Mouse (Mus musculus): ENCODE measurements at regions not wholly inside any gene's neighbourhood (a gene's known extent, or its start where the extent isn't known, plus 50 kb on each side); places are given as distances from the start of the nearest gene placed in this dataset.
A peak's percentile ranks its signal among the peaks of the same experiment; 100 is the strongest.
"Not testable (repeated sequence)": the region's sequence is repeated elsewhere in the genome, so short reads cannot be mapped to it uniquely, and the experiment has no call there.

DNA sequence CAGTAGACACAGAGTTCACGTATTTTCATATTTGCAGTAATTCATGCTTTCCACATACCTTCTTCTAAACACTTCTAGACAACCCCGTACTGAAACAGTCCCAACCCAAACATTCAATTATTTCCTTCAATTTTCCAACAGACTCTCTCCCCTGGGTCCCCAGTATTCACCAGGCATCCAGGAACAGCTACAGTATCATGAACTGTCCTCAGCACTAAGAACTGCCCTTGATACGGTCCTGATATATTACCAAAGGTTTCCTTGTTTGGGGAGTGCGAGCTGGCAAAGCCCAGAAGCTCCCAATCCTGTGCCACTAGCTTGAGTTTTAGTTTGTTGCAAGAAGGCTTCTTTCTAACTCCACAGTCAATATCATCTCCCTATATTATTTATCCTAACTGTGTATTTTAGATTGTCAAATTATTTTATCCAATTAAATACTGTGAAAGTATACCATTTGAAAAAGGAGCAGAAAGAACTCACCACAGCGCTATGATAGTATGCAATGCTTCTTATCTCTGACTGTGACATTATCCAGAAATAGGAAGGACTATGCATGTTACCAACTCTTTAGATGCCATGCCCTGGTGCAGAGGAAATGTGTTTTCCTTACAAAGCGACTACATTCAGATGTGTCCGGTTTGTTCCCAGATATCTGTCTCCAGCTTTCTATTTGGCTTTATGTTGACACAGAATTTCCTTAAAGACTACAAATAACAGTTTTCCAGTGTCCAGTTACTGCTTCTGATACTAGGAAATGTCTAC, 754.6 kb upstream of the Intu start:
- no peak for DNase-seq (ENCODE audit: low spot score)

DNA sequence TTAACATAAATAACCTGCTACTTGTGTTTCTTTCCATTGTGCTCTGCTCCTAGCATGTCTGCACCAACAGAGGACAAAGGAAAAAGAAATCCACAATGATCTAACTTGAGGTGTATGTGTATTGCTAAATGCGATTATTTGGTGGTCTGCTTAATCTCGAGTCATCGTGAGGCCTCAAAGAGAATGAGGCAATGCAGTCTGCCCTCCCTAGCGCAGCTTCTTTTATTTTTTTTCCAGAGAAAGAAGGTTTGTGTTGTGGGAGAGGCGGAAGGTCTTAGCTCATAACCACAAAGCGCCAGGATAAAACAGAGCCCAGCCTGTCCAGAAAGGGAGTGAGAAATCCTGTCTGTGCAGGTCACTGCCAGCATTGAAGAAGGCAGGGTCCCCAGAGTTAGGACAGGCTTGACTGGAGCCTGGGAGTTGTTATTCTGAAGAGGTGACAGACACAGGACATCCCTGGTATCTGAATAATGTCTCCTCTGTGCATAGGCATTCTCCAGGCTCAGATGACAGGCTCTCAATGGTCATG, 751.3 kb upstream of the Intu start:
- no peak for DNase-seq (ENCODE audit: low spot score)

DNA sequence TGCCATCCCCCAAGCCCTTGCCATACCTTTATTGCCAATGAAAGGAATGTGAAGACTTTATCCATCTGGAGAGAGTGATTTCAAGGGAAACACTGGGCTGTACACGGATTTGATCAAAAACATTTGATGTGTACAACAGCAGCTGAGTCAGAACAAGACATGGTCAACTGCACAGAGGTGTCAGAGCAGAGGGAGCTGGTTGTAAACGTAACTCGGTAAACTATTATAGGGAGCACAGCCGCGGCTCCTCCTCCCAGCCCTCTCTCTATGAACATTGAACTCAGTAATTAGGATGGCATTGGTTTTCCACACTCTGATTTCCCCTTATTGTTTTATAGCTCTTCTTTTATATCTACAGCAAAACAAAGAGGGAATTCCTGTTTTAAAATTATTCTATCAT, 750.8 kb upstream of the Intu start:
- DNase-seq (ENCODE audit: low spot score) = no peak

DNA sequence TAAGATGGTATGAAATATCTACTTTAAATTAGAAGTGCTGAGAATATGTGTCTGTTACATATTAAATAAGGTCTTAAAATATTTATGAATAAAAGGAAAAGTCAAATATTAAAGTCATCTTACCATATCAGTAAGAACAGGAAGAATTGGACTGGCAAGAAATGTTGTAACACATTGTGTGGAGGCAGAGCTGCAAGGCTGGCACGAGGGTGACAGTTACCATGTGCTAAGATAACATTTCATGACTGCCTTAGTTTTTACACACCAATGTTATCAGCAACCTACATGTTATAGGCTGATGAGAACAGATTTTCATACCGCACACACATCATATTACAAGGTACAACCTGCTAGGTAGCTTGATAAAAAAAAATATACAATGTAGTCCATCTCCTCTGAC, 746.2 kb upstream of the Intu start:
- no peak for DNase-seq (ENCODE audit: low spot score)

DNA sequence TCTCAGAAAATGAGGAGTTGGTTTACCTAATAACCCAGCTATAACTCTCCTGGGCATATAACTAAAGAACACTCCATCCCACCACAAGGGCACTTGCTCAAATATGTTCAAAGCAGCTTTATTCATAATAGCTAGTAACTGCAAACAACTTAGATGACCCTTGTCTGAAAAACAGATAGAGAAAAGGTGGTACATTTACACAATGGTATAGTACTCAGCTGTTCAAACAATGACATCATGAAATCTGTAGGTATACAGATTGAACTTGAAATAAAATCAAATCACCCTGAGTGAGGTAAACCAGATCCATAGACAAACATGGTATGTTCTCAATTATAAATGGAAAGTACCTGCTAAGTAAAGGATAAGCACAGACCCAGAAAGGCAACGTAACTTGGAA, 721.5 kb upstream of the Intu start:
- DNase-seq (ENCODE audit: low spot score) = no peak

DNA sequence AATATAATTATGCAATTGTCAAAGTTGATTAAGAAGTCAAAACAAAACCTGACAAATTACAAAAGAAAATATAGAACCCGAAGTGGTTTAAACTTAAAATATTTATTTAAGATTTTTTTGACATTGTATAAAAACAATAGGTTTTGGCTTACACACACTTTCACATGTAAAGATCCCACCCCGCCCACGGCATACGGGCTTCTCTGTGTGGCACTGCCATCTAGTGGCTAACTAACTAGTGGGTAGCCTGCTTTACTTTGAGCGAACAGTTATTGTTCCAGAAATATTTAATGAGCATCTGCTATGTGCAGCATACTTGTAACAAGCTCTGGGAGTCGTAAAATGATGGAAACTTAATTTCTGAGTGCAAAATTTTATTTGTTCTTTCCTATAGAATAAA, 716.3 kb upstream of the Intu start:
- peak; percentile 51 for DNase-seq (ENCODE audit: low spot score)

DNA sequence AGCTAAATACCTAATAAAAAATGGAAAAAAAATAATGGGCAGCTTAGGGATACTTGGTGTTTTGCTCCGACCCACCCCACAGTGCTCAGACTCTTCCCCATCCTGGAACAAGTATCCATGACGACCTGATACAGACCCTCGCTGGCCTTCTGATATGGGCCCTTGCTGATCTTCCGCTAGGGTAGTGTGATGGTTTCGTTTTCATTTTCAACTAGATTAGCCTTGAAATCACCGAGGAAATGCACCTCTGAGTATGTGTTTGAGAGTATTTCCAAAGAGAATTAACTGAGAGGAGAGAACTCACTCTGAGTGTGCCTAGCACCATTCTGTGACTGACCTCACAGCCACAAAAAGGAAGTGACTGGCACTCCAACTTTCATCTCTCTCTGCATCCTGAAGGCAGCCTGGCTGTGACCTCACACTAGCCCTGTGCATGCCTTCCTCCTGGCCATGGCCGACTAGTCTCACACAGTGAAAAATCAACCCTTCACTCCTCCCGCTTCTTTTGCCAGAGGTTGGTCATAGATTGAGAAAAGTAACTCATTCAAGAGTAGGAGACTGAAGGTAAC, 700.5 kb upstream of the Intu start:
- DNase-seq (ENCODE audit: low spot score) = no peak

DNA sequence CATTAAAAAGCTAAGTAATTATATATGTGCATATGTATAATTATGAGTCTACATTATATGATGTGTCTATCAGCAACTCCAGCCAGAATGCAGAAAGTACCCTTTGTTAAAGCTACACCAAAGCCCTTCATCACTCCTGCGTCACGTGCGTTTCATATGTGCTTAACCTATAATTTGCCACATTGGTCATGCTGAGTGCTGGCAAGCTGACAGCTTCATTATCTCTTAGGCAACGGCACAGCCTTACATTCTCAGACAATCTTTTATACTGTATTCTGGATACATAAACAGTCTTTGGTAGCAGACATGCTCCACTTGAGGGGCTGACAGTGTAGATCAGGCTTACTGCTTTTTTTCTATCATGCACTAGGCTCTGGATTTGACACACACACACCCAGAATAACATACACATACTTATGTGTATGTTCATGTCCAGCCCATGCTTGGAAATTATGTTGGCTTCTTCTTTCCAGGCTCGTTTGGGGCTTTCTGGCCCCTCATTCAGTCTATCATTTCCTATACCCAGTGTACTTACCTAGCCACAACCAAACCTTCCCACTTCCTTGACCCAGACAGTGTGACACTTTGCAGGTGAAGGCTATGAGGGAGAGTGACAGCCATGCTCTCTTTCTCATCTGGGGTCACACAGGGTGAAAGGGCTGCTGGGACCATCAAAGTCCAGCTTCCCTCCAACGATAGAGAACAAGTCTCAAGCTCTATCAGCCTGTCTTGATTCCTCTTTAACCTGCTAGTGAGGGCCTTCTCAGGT, 692.5 kb upstream of the Intu start:
- DNase-seq (ENCODE audit: low spot score) = no peak

DNA sequence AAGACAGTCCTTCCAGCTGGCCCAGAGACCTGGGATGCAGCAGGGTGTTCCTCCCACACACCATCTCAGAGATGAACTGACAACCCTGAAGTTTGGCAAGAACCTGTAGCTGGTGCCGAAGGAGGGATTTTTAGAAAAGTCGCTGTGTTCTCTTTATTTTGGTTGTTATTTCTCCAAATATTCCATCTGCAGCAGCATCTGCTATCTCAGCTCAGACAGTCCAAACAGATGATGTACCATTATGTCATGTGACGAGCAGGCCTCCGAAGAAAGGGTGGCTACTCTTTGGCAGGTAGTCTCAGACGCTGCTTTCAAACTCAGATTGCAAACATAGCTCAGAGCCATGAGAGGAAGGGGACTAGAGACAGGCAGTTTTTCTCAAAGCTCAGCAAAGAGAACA, 690.1 kb upstream of the Intu start:
- DNase-seq (ENCODE audit: low spot score) = peak; percentile 1

DNA sequence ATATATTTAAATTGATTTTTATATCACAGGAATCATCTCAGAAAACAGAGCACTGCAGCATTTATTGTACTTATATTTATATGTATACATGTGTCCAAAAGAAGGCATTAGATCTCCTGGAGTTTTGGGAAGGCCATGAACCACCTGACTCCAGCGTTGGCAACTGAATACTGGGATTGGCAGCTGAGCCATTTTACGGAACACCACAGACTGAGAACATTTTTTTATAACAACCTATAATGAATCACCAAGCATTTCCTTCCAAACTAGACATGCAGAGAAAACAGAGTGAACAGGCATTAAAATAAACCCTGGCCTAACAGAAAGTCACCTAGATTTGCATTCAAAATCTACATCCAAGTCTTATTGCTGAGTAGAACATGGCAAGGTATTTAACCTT, 686.0 kb upstream of the Intu start:
- no peak for DNase-seq (ENCODE audit: low spot score)

DNA sequence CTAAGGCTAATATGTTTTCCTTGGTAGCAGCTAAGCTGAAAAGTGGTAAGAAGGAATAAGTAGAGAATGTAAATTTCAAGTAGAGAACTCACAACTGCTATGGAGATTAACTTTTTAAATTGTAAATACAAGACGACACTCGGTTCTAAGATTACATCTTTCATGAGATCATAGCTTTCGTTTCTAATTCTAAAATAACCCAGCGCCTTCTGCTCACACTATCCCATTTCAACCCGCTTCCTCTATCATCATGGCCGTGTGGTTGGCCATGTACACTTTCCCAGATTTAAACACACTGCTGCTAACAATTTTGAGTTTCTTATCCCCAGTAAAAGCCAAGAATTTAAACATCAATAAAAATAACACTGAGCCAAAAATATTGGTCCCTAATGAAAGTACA, 682.3 kb upstream of the Intu start:
- DNase-seq (ENCODE audit: low spot score) = no peak

DNA sequence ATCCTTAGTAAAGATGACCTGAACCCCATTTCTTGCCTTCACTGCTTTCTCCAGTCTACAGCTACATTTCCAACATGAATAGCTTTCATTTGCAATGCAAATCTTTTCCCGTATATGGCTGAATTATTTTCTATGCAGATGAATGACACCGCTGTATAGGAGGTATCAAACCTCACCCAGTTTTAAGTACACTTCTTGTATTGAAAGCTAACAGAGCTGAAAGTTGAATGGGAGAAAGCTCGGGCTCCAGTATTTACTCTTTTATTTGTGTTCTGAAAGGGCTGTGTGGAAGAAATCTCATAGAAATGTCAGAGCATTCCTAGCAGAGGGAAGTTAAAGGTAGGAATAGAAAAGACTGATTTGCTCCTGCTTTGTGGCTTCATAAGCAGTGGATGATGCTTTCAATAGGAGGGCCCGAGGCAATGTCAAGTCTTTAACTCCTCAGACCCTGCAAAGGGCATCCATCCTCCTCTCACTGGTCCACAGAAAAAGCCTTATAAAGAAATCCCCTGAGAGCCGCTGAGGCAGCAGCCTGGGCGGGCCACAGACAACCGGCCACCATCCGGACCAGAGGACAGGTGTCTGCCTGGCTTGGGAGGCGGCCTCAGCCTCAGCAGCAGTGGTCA, 673.8 kb upstream of the Intu start:
- DNase-seq (ENCODE audit: low spot score) = no peak

DNA sequence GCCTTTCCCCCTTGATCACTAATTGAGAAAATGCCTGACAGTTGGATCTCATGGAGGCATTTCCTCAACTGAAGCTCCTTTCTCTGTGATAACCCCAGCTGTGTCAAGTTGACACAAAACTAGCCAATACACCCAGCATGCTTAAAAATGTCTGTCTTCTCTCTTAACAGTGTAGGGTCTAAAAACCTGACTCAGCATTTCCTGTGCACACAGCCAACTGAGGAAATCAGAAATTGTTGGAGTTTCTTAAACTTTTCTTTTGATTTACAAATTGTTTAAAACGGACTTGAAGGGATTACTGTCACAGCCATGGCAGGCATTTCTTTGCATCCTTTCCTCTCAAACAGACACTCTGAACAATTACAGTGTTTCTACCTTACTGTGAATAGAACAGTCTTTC, 655.0 kb upstream of the Intu start:
- not testable (repeated sequence) for DNase-seq (ENCODE audit: low spot score)

DNA sequence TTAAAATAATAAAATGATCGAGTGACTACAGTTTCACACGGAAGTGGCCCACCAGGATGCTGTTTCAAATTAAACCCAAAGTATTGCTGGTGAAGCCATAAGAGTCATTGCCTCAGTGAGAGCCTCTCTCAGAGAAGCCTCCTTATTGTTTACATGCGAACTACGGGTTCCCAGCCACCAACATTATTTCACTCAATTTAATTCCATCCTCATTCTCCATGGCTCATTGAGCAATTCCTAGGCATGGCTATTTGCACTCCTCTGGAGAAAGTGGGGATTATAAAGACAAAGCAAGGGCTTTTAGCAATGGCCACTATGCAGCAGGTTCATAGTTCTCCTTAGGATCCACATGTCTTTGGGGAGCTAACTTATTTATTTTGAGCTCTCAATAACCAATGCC, 646.7 kb upstream of the Intu start:
- DNase-seq (ENCODE audit: low spot score) = no peak

DNA sequence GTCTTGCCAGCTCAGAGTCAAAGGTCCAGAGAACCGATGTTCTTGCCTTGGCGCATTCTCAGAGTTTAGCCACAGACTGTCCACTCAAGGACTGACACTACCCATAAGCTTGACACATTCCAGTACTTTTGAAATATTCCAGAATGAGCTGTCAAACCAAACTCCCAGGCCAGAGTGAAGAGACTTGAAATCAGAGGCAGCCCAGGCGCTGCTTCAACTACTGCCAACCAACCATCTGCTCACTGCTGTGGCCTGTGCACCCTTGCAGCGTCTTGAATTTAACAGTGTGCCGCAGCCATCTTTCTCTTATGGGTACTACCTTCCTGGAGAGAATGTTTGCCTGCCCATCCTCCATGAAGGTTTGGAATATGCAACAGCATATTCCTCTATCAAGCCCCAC, 642.7 kb upstream of the Intu start:
- DNase-seq (ENCODE audit: low spot score) = no peak

DNA sequence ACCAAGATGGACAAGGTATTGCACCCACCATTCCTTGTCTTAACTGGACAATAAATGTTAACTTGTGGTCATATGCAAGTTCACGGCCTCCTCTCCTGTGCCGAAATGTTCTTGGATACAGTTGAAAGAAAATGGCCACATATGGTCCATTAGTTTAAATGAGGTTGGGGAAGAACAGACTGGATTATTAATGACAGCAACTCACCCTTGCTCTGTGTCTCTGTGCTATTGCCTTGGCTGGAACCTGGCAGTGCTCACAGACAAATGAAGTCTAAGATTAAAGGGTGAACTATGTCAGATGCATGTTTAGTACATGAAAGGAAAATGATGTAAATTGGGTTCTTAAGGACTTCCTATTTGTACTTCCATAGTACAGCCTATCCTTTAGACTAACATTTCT, 641.9 kb upstream of the Intu start:
- no peak for DNase-seq (ENCODE audit: low spot score)

DNA sequence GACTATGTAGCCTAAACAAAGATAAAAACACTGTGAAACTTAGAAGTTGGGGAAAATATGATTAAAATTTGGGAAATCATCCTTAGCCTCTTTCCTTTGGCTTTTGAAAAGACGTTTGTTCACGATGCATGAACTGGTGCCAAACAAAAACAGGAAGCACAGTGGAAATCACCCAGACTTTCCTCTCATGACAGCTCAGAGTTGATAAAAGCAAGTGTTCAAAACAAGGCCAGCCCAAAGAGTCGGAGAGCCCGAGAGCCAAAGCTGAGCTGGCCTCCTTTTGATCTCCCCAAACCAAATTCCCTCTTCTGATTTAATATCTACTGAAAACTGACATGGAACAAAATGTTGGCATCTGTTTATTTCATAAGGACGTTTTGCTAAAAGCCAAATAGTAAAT, 632.1 kb upstream of the Intu start:
- no peak for DNase-seq (ENCODE audit: low spot score)

DNA sequence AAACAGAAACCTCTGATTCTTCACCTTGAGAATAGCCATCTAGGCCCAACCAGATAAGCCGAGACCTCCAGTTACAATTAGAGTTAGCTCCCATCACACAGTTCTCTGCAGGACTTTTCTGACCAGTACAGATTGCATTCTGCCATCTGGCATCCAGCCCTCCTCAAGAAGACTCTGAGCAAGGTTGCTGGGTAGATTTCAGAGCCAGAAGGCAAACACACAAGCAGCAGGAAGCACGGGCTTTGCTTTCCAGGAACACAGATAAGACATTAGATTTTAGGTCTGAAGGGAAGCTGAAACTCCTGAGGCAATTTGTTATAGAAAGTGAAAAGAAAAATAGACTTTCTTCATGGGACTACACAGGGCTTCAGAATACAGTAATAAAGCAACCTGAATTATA, 630.9 kb upstream of the Intu start:
- DNase-seq (ENCODE audit: low spot score) = no peak

DNA sequence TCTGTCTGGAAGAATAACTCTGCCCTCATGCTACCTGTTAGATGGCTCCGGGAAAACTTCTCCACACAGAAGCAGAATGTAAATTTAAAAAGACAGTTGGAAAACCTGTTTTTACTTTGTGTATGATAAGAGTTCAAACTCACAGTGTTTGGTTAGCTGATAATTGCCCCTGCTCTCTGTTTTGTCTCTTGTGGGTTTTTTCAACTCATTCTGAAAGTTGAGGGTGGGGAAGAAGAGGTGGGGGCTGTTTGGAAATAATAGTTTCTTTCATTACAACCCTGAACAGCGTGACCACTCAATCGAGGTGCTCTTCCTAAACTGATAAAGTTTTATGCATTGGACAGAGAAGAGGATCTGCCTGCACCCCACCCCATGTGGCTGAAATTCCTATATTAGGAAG, 626.7 kb upstream of the Intu start:
- no peak for DNase-seq (ENCODE audit: low spot score)

DNA sequence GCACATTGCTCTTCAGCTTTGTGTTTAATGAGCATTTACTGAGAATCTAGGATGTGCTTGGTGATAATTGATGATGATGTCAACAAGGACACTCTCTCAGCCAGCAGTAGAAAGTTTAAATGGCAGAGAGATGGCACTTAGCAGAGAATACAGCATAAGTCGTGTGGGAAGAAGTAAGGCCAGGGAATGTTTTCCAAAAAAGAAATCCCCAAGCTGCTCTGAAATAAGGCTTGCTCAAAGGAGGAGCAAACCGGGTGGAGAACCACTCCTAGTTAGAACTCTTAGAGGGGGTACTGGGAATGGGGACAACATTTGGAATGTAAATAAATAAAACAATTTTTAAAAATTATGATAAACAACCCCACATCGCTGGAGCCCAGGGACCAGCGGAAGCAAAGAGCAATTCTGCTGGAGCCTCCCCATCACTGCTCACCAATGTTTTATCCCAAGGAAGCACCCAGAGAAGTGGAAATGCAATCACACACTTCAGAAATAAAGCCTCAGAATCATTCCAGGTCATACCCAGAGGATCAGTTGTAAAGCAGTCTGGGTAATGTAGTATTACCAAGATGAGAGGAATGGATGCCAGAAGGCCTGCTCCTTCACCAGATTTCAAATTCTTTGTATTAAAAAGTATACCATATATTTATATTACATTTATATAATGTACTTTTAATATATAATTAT, 622.3 kb upstream of the Intu start:
- no peak for DNase-seq (ENCODE audit: low spot score)

DNA sequence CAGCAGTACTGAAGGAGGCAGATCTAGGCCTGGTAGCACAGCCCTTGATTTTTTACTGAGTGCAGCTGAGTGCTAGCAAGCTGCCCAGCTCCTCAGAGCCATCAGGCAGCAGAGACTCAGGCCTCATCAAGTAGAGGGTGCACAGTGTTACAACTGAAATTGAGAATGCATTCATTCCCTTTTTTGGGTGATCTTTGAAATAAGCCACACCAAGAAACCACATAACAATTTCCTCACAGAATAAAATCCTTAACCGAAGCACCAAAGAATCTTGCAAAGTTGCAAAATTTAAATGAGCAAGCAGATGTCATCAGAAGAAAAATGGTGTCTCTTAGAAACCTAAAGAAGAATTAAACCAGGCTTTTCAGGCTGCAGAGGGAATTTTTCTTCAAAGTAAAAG, 621.4 kb upstream of the Intu start:
- no peak for DNase-seq (ENCODE audit: low spot score)

DNA sequence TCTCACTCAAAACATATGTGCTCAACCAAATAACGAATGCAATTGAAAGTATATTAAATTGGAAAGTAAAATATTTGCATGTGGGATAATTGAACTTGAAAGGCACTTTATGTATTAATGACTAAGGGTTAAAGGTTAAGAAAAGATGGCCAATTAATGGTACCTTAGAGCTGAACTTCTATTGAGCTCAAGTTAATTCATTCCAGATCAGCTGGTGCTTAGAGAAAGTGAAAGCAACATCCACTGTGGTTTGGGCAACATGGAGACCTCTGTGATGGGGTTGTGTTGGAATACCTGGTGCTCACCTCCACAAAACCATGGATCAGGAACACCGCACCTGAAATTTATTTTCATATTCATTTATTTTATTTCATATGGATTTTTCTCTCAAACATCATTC, 612.5 kb upstream of the Intu start:
- no peak for DNase-seq (ENCODE audit: low spot score)

Measured in gastrocnemius, adult 18-20 months (tissue).